Mouse (Mus musculus): ENCODE results near the gene Ctsw. TPM values are rescaled to one million over a fixed set of nuclear protein-coding genes. Genes with fewer than 3 reads are reported as not detected.

Ctsw gene
- total RNA-seq (2023) = 100 to 1,000 TPM; 168 to 233 TPM

DNA sequence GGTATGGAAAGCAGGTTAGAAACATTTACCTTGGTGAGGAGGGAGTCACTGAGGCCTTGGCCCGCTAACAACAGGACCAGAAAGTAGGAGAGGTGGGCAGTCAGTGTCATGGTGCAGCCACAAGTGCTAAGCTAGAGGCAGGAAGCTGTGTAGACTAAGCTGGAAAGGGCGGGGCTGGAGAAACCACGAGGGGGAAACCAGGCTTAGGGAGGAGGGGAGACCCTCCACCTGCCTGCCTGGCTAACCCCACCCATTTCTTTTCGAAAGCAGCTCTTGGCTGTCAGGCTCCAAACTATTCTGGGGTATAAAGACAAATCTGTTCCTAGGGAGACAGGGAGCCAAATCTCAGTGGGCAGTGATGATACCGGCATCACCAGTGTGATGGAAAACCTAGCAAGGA, at the start of gene Ctsw:
Ctsw (minus strand) TSS at position 134 of the 400 bp plus-strand sequence.

DNA sequence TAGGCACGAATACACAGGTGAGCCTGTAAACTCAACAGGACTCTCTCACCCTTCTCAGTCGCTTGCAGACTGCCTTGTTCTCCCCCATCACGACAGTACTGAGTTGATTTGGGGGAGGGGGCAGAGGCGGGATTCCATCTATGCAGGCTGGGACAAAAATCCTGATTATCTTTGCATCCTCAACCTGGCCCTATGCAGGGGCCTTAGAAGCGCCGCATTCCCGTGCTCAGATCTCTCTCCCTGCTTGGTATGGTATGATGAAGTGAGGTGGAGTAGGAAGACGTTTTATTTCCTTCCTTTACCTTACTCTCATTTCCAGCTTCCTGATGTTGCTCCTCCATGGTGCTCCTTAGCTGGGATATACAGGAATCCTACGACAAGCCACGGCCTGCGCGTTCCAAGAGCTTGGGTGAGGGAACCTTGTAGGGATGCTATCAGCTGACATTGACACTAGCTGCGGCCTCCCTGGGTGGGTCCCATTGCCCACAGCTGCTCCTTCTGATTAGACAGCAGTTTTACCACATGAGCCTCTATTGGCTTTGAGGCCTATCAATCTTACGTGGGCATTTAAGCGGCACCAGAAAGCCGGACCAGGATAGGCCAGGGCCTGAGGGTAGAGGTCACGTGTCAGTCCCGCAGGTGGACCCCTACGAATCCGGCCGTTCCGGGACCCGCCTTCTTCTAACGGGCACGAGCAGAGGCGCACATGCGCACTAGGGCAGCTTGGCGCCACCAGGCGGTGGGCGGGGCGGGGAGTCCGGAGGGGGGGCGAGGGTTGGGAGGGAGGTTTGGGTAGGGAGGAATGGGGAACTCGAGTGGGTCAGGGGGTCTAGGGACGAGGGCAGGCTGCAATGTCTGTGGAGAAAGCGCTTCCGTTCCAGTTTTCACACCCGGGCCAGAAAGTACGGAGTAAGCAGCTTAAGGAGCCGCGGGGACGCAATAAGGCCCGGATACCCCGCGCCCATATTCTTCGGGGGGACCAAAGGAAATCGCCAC, 42.0 kb upstream of the Ctsw start, which contains the start of gene Snx32:
Snx32 (minus strand) TSS at position 508 of the 996 bp plus-strand sequence.

DNA sequence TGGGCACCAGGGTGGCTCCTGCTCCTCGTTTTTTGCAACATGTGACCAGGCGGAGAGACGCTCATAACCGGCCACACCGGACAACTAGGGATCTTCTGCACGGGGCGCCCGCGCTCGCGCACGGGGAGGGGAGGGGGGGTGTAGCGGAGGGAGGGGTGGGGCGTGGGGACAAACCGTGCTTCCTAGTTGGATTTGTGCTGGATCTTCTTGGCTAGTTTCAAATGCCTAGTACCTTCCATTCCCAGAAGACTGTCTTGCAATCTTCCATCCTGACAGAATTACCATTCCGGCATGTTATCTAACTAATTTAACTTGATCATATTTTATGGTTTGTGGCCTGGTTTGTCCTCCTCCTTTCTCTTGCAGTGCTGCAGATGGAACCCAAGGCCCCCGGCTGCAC, 35.4 kb upstream of the Ctsw start, which contains the start of gene 1700020D05Rik:
1700020D05Rik (minus strand) TSS at position 101 of the 400 bp plus-strand sequence.

DNA sequence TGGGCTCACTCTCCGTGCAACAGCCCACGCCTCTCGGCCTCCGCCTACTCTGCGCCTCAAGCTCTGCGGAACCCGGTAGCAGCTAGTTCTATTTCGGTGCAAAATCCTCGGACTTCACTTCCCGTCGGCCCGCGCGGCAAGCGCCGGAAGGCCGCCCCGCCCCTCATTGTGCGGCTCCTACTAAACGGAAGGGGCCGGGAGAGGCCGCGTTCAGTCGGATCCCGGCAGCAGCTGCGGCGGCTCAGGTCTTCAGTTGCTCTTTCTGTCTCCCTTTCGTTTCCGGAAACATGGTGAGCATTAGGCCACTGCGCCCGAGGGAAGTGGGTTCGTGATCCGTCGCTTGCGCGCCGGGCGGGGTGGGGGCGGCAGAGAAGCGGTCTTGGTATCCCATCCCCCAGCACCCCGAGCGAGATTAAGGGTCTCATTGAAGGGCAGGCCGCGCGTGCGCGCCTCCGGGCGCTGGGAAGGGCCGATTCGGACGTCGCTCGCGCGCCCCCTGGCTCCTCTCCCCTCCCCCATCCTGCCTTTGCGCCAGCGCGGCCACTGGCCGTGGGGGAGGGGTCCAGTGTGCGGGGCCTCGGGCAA, 22.1 kb upstream of the Ctsw start, which contains the start of gene Cfl1:
Cfl1 (plus strand) TSS at position 143 of the 585 bp plus-strand sequence.

DNA sequence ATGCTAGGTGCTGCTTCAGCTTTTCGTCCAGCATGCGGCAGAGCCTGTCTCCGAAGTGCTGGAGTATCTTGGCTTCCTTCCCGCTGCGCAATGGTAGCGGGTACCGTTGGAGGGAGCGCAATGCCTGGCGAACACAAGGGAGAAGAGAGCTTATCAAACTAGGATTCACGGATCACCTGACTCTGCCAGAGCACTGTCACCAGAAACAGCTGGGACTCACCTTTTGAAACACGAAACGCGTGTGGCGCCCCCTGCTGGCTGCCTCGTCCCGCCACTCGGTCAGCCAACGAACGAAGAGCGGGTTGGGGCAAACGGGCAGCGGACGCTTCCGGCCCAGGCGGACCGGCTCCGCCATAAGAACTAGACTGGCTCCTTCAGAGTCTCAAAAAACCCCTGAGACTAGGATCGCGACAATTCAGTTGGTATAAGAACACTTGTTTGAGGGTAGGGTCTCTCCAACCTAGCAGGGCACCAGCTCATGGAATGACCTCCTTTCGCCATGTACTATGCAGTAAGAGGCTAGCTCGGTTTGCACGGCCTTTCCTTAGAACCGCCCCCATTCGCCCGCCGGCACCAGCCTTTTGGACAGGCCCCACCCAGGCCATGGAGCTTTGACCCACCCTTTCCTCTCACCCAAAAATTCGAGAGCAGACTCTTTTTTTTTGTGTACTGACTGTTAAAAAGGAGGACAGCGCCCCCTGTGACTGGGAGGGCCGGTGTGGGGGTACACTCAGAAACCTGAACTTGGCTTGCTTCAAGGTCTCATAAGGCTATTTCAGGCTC, 19.7 kb upstream of the Ctsw start, which contains the start of gene Mus81:
Mus81 (minus strand) TSS at position 635 of the 783 bp plus-strand sequence.

DNA sequence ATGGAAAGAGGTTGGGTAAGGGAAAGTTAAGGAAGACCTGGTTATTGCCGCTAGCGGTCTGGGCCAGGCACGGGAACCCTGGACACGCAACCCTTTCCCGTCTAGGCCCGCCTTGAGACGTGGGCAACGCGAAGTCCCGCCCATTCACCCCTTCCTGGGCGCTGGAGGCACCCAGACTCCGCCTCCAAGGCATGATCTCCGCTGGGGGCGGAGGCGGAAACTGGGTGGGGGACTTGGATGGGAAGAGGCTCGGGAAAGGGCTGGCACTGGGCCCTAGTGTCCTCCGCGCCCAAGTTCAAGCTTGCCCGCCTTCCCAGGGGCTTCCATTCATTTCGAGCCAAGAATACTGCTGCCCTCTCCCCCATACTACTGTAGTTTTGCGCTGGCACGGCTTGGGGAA, 5.4 kb upstream of the Ctsw start, which contains the start of gene Efemp2:
Efemp2 (plus strand) TSS at position 235 of the 400 bp plus-strand sequence.

DNA sequence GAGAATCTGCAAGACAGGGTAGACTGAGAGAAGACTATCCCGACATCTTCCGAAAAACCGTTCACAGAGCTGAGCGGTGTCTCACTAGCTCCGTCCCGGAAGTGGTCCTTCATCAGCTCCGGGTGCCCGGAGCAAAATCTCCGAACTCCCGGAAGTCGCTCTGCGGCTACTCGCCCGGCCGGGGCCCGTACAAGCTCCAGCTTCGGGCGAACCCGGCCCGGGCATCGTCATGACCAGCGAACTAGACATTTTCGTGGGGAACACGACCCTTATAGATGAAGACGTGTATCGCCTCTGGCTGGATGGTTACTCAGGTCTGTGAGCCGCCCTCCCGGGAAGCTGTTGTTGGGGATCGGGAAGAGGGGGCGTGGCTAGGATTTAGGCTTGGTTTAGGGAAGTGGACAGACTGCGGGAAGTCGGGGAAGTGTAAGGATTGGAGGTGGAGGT, 7.8 kb downstream of the Ctsw start, which contains the start of gene Fibp:
Fibp (plus strand) TSS at position 151 of the 447 bp plus-strand sequence.

DNA sequence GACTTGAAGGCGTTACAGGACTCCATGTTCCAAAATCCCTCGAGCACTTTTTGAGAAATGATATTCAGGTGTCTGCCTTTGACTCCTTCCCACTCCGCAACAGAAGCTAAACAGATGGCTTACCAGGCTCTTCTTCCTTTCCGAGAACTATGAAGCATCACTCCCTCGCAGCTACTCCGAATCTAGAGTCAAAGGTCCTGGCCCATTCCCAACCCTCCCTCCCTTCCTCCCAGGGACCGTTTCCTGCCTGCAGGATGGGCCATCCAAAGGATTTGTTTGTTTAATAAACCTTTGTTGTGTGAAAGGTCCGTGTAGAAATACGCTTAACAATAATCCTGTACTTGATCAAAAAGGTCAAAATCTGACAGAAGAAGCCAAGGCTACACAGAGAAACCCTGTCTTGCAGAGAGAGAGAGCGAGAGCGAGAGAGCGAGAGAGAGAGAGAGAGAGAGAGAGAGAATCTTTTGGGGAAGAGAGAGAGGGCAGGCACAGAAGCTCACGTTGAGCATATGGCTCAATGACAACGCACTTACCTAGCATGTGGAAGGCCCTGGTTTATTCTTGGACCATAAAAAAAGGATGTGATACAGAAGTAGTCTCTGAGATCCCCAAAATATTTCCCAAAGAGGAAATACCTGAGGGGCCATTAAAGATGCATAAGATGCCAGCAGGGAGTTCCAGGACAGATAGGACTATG, 10.4 kb downstream of the Ctsw start, which contains the start of gene Ccdc85b:
Ccdc85b (minus strand) TSS at position 149 of the 697 bp plus-strand sequence.

DNA sequence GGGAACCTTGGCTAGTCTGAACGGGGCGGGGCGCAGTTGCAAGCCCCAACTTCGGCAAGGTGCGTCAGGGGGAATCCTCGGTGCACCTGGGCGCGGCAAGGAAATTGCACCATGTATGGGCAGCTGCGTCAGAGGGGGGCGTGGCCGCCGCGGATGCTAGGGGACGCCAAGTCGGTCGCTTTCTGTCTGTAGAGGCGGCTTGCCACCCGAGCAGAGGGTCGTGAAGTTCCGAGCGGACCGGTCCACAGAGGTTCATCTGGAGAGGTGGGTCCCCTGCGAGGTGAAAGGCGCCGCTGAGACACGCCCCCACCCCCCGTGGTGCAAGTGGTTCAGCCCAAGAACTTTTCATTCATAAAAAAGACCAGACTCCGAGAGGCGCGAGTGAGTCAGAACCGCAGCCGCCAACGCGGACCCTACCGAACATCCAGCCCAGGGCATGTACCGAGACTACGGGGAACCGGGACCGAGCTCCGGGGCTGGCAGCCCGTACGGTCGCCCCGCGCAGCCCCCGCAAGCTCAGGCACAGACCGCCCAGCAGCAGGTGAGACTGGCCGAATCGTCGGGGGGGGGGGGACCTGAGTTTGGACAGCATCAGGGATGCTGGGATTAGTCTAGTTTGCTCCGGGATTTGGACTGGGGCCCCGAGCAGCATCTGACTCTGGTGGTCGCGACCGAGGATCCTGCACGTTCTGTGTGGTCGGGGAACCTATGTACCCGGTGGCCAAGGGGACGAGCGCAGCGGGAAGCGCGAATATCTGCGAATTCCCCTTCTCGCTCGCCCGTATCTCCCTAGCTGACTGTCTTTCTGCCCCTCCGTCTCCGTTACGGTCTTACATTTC, 20.6 kb downstream of the Ctsw start, which contains the start of gene Fosl1:
Fosl1 (plus strand) TSS at position 33 of the 839 bp plus-strand sequence.

DNA sequence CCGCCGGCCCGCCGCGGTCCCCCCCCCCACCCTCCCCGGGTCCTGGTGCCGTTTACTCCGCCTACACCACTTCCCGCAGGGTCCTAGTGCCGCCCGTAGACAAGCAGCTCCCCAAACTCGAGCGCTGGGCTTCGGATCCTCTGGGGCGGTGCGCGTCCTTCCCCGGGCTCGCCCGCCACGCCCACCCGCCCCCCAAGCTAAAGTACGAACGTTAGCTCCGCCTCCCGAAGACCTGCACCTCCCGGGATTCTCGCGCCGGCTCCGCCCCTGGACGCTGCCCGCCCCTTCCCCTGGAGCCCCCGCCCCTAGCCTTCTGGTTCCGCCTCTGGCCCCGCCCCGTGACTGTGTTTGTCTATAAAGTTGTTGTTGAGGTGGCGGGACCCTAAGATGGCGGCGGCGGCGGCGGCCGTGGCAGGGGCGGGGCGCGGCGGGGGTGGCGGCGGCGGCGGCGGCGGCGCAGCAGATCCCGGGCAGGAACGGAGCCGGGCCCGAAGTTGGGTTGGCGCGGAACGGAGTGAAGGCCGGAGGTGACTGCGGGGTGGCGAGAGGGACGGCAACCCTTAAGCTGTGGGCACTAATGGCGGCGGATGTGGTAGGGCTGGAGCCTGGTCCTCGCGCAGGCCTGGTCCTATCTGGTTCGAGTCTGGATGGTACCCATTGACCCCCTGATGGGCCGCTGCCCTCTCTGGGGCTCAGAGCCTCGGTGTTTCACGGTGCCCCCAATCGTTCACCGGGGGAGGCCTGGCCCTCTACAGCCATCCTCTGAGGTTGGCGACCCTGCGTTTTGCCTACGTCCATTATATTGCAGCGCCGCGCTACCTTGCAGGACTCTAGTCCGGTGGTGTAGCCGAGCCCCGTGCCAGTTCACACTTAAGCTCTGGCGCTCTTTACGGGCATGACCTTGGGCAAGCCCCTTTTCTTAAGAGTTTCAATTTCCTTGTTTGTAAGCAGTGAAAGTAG, 43.2 kb downstream of the Ctsw start, which contains the start of the genes Drap1 and AI837181:
Drap1 (minus strand) TSS at position 198 of the 960 bp plus-strand sequence.
AI837181 (plus strand) TSS at position 363 of the 960 bp plus-strand sequence.

Other genes with a start within 250 kb of the Ctsw start
- gene Pacs1, start 195.4 kb downstream of the Ctsw start, total RNA-seq (2023) = 100 to 1,000 TPM; 102 to 103 TPM
- gene Sf3b2, start 173.1 kb downstream of the Ctsw start, total RNA-seq (2023) = 100 to 1,000 TPM; 262 to 282 TPM
- not detected for gene Gal3st3, start 170.2 kb downstream of the Ctsw start, total RNA-seq (2023)
- not detected for gene Catsper1, start 132.8 kb downstream of the Ctsw start, total RNA-seq (2023)
- 1 to 10 TPM; 1.0 to 2.9 TPM for gene Cst6, start 118.9 kb downstream of the Ctsw start, total RNA-seq (2023)
- gene Eif1ad, start 101.8 kb downstream of the Ctsw start, total RNA-seq (2023) = 10 to 100 TPM; 35.1 to 42.2 TPM
- 100 to 1,000 TPM; 104 to 116 TPM for gene Banf1, start 101.3 kb downstream of the Ctsw start, total RNA-seq (2023)
- 100 to 1,000 TPM; 183 to 193 TPM for gene Sart1, start 79.8 kb downstream of the Ctsw start, total RNA-seq (2023)
- gene Tsga10ip, start 66.0 kb downstream of the Ctsw start, total RNA-seq (2023) = under 1 TPM in 1 of 2 experiments, not detected in 1; 0.98 TPM
- 100 to 1,000 TPM; 176 to 179 TPM for gene Drap1, start 43.5 kb downstream of the Ctsw start, total RNA-seq (2023)
- 10 to 100 TPM; 66.9 to 71.3 TPM for gene AI837181, start 43.4 kb downstream of the Ctsw start, total RNA-seq (2023)
- not detected for gene Fosl1, start 21.0 kb downstream of the Ctsw start, total RNA-seq (2023)
- 1 to 10 TPM; 7.1 TPM for gene Ccdc85b, start 10.6 kb downstream of the Ctsw start, total RNA-seq (2023)
- gene Fibp, start 7.9 kb downstream of the Ctsw start, total RNA-seq (2023) = 10 to 100 TPM; 85.7 to 89.0 TPM
- gene Efemp2, start 5.4 kb upstream of the Ctsw start, total RNA-seq (2023) = 1 to 10 TPM; 1.6 to 3.4 TPM
- gene Mus81, start 19.9 kb upstream of the Ctsw start, total RNA-seq (2023) = 10 to 100 TPM; 46.1 to 52.7 TPM
- 1,000 to 10,000 TPM; 1,462 to 1,487 TPM for gene Cfl1, start 21.9 kb upstream of the Ctsw start, total RNA-seq (2023)
- 1 to 10 TPM; 2.1 to 2.6 TPM for gene 1700020D05Rik, start 35.3 kb upstream of the Ctsw start, total RNA-seq (2023)
- 10 to 100 TPM in 1 of 2 experiments, 1 to 10 TPM in 1; 9.2 to 10.5 TPM for gene Snx32, start 42.0 kb upstream of the Ctsw start, total RNA-seq (2023)
- gene Ovol1, start 92.1 kb upstream of the Ctsw start, total RNA-seq (2023) = not detected
- gene Ap5b1, start 99.5 kb upstream of the Ctsw start, total RNA-seq (2023) = 10 to 100 TPM; 25.5 to 26.2 TPM
- 100 to 1,000 TPM; 113 TPM for gene Rnaseh2c, start 133.4 kb upstream of the Ctsw start, total RNA-seq (2023)
- 100 to 1,000 TPM; 120 to 134 TPM for gene Kat5, start 141.7 kb upstream of the Ctsw start, total RNA-seq (2023)
- gene Rela, start 169.0 kb upstream of the Ctsw start, total RNA-seq (2023) = 100 to 1,000 TPM; 129 to 143 TPM
- 100 to 1,000 TPM; 205 to 236 TPM for gene Sipa1, start 195.2 kb upstream of the Ctsw start, total RNA-seq (2023)
- gene Map3k11, start 220.2 kb upstream of the Ctsw start, total RNA-seq (2023) = 10 to 100 TPM; 47.9 to 54.0 TPM
- gene Pcnx3, start 220.4 kb upstream of the Ctsw start, total RNA-seq (2023) = 100 to 1,000 TPM; 154 to 180 TPM
- gene Kcnk7, start 235.9 kb upstream of the Ctsw start, total RNA-seq (2023) = 1 to 10 TPM; 1.1 to 1.3 TPM